Mouse (Mus musculus) common myeloid progenitor, adult 5-6 weeks (primary cell): ENCODE results near the gene Tnni1. TPM values are rescaled to one million over a fixed set of nuclear protein-coding genes. Genes with fewer than 3 reads are reported as not detected.

ENCODE experiments used
- ATAC-seq: replicated peaks from 2 replicates; pipeline ENCODE4 v1.8.0; 2016; ENCODE audit warnings: low read depth, mild to moderate bottlenecking, moderate TSS enrichment, inconsistent platforms; ENCODE audit not compliant: poor library complexity, severe bottlenecking
- total RNA-seq: library from RNA; stranded (forward); fragments of 200-1000, 187-1606 nt; gene quantifications from 2 replicates; pipeline ENCODE4 v1.2.3, GENCODE M21; 2017

Gene Tnni1
- total RNA-seq, 1 experiment from 2014 or later: not detected

GRCm38 (mm10) chr1:135766592-135767306 lies 12.5 kb upstream of the Tnni1 start:
- ATAC-seq: no peak

GRCm38 (mm10) chr1:135767324-135767890 lies 11.8 kb upstream of the Tnni1 start:
- no peak for ATAC-seq

GRCm38 (mm10) chr1:135768400-135768799 lies 10.8 kb upstream of the Tnni1 start:
- no peak for ATAC-seq

- no peak for ATAC-seq
Observed at GRCm38 (mm10) chr1:135770237-135770636, 9.0 kb upstream of the Tnni1 start.

- ATAC-seq: peak; percentile 22; the same call in 1 of the 2 replicates
Observed at GRCm38 (mm10) chr1:135770896-135771572, 8.2 kb upstream of the Tnni1 start.

- ATAC-seq: no peak
Observed at GRCm38 (mm10) chr1:135771573-135771970, 7.7 kb upstream of the Tnni1 start.

GRCm38 (mm10) chr1:135776596-135776995 lies 2.6 kb upstream of the Tnni1 start:
- 0 out of 2 replicates have a peak, but pooled peaks have one; percentile 13 for ATAC-seq

- ATAC-seq: no peak
Observed at GRCm38 (mm10) chr1:135777046-135777445, 2.2 kb upstream of the Tnni1 start.

- no peak for ATAC-seq
Observed at GRCm38 (mm10) chr1:135780649-135781048, 1.4 kb downstream of the Tnni1 start.

GRCm38 (mm10) chr1:135781220-135781619 lies 2.0 kb downstream of the Tnni1 start:
- peak; percentile 79 for ATAC-seq

GRCm38 (mm10) chr1:135782816-135783215 lies 3.6 kb downstream of the Tnni1 start:
- no peak for ATAC-seq

GRCm38 (mm10) chr1:135787799-135788198 lies 8.6 kb downstream of the Tnni1 start:
- peak; percentile 62 for ATAC-seq

GRCm38 (mm10) chr1:135788708-135789107 lies 9.5 kb downstream of the Tnni1 start:
- peak; percentile 35; the same call in 1 of the 2 replicates for ATAC-seq

- ATAC-seq: peak; percentile 55; the same call in 1 of the 2 replicates
Observed at GRCm38 (mm10) chr1:135789815-135790214, 10.6 kb downstream of the Tnni1 start.

GRCm38 (mm10) chr1:135792143-135792939 lies 13.1 kb downstream of the Tnni1 start:
- ATAC-seq: no peak

GRCm38 (mm10) chr1:135793370-135794215 lies 14.4 kb downstream of the Tnni1 start:
- ATAC-seq: peak; percentile 49

GRCm38 (mm10) chr1:135794216-135795134 lies 15.2 kb downstream of the Tnni1 start:
- ATAC-seq: peak; percentile 39

GRCm38 (mm10) chr1:135798492-135798891 lies 19.3 kb downstream of the Tnni1 start:
- no peak for ATAC-seq
